Mouse (Mus musculus): ENCODE results near the gene Saxo1.

Saxo1 gene

GRCm38 (mm10) chr4:86422586-86422985 is 135.5 kb downstream of the Saxo1 start:
- no peak for DNase-seq (ENCODE audit: low spot score in 2 of 2)

DNA sequence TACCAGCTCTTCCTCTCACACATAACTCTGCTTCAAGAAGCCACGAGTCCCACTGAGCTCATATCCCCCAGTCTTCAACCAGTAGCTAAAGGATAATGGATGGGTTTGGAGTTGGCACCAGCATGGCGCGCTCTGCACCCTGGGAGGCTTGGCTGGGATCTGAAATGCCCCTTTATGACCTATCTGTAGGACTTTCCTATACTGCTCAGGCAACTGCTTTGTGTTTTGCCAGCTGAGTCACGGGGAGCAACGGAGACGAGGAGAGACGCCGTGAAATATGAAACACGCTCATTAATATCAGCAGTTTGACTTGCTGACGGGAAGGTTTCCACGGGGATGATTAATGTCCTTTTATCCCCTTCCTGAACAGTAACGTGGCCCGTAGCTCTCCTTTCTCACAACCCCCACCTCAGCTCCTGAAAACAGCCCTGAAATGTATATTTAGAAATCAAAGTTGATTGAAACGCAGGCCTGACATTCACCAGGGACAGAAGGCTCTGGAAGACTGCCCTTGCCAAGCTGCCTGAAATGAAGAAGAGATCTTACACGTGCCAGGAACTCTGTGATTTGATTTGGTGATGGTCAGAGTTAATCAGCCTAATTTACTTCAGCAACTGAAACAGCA is 141.6 kb downstream of the Saxo1 start:
- DNase-seq (ENCODE audit: low spot score in 2 of 2) = no peak

DNA sequence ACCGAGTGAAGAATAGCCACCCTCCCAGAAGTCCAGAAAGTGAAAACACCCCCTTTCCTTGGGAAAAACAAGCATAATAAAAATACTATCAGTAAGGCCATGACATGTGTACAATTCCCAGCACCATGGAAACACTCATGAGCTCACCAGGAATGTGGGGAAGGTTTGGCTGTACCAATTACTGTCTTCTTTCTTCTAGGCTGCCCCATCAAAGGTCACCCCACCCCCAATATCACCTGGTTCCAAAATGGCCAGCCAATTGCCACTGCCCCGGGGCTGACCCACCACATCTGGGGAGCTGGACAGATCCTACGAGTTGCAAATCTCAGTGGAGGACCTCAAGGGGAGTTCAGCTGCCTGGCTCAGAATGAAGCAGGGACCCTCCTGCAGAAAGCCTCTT is 144.7 kb downstream of the Saxo1 start:
- DNase-seq (ENCODE audit: low spot score in 2 of 2) = no peak

DNA sequence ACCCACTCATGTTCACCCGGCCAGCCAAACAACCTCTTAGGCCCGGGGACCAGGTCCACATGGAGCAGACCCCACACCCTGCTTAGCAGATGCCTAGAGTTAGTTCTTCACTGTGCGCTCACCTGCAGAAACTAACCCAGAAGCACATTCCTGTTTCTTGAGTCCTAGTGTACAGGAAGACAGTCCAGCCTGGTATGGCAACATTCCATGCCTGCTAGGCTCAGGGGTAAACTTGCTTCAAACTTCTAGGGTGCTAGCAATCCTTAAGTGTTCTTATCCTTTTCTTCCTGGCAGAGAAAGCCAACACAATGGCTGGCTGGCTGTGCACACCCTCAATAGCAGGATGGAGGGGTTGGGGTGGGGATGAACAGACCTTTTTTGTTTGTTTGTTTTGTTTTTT is 147.2 kb downstream of the Saxo1 start:
- DNase-seq (ENCODE audit: low spot score in 2 of 2) = no peak

GRCm38 (mm10) chr4:86408421-86408820 is 149.7 kb downstream of the Saxo1 start:
- DNase-seq (ENCODE audit: low spot score in 2 of 2) = no peak

- no peak for DNase-seq (ENCODE audit: low spot score in 2 of 2)
These were observed 151.0 kb downstream of the Saxo1 start for GRCm38 (mm10) chr4:86407200-86407527.

DNA sequence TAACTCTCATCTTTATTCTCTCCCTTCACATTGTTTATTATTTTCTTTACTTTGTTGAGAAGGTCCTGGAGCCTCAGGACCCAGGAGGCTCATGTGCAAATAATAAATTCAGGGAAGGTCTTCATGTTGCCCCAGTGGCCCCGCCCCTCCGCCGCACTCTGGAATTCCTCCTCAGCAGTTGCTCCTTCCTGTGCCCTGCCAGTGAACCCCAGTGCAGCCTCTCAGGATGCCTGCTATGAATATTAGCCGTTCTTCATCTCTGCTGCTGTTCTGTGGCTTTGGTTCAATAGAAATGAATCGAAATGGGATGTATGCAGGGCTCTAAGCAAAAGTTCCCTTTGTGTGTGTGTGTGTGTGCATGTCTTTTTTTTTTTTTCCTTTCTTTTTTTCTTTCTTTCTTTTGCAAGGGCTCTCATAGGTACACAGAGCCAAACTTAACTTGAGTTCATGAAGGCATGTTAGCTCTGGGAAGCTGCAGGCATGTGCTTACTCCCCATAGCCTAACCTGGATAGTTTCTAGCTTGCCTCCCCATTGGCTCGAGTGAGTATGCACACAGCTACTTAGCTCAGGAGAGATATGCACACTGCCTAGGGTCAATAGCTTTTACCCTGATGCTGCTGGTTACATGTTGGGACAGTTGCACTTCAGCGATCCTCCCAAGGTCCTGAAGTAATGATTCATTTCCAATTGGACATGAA is 151.5 kb downstream of the Saxo1 start:
- no peak for DNase-seq (ENCODE audit: low spot score in 2 of 2)

- no peak for DNase-seq (ENCODE audit: low spot score in 2 of 2)
These were observed 157.0 kb downstream of the Saxo1 start for GRCm38 (mm10) chr4:86401116-86401515.

DNA sequence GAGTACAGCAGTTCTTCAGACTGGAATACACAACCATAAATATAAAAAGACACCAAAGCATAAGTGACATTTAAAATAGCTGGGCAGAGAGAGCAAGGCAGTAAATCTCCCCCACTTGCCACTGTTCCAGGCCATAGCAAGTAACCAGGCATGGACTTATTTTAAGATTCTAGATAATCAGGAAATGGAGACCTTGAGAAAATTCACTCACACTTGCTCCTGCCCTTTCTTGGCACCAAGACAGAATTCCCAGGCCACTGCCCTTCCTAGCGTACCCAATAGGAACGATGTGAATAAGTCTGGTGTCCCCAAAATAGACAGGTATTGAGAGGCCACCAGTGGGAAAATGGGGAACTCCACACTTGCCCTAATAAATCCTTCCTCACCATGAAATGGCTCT is 160.7 kb downstream of the Saxo1 start:
- DNase-seq (ENCODE audit: low spot score in 2 of 2) = no peak

- DNase-seq (ENCODE audit: low spot score in 2 of 2) = no peak
These were observed 161.3 kb downstream of the Saxo1 start for GRCm38 (mm10) chr4:86396672-86397288.

DNA sequence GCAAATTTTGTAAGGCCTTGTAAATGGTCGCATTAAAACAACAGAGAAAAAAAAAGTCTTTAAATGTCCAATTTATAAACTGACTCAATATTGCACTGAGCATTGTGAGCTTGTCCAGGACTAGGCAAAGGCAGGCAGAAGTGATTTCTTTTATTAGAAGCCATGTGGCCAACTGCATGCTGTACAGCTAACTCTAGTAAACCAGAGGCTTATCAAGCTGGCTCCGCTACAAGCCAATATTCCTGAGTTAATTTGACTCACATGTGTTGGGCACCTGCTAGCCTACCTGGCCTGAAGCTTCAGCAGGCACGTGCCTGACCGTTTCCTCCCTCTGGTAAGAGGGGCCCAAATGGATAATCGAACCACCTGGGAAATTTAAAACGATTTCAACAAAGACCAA is 162.5 kb downstream of the Saxo1 start:
- no peak for DNase-seq (ENCODE audit: low spot score in 2 of 2)
